Mouse (Mus musculus): ENCODE measurements around the gene Lrrn2.

GRCm38 (mm10) chr1:132925270-132925669, 45.2 kb downstream of the Lrrn2 start:
- no peak for TF ChIP-seq CTCF (IDR thresholded peaks at IDR 0.05; ENCODE audit: borderline replicate concordance, control insufficient read depth, extremely low read depth, insufficient read depth, low read length, poor library complexity)
- TF ChIP-seq POLR2A (IDR thresholded peaks at IDR 0.05; ENCODE audit: control insufficient read depth, extremely low read depth, insufficient read depth, low read length, poor library complexity) = no peak
